In the genomic region with DNA sequence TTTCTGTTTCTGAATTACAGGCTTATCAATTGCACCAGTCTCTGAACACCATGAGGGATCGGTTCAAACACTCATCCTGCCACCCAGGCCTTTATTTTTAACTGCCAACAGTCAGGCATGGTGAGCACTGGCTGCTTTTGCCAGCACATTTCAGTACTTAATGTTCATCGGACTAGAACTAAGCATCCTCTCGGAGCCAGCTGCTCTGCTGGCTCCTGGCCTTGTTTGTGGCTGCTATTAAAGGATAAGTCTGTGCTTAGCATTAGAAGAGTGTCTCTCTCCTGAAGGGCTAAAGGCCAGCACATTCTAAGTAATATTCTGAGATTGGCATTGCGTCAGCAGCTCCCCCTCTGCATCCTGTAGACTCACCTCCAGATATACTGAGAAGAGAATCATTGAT, we compare ENCODE assay signal across 12 mouse cellular contexts. TPM values are rescaled to one million over a fixed set of nuclear protein-coding genes. Genes with fewer than 3 reads are reported as not detected.
DNase-seq lines count a peak whose midpoint lies in the region; ATAC-seq lines count a peak whose summit lies in the region.
"Had no signal": no experiment of that assay in that cellular context is flagged by ENCODE, and none has a peak within 500 bp of the region (broad histone marks: within the 10 kb centered on the region; RNA-seq: fewer than 3 reads in every experiment).

No protein-coding gene starts in this region.

- no peak overlapping the region for H3K4me2 ChIP-seq in hindbrain, embryonic 16.5 days (ENCODE audit: low read length)
- H3K4me2 ChIP-seq in hindbrain, embryonic 11.5 days (replicated peaks; ENCODE audit: low read depth, low read length) = no peak overlapping the region
- H3K4me2 ChIP-seq in forebrain, embryonic 14.5 days (ENCODE audit: low read length) = no peak overlapping the region
- H3K4me2 ChIP-seq: liver, embryonic 12.5 days had no signal

- 49% methylated on average over 4 of the region's 4 CpGs for whole genome bisulfite sequencing in hindbrain, embryonic 16.5 days
- 90% methylated on average over 4 of the region's 4 CpGs for WGBS in hindbrain, embryonic 11.5 days
- WGBS in forebrain, embryonic 14.5 days = 43% methylated on average over 4 of the region's 4 CpGs
- WGBS in heart, embryonic 10.5 days = 78% methylated on average over 4 of the region's 4 CpGs

- no peak overlapping the region for H3K27ac ChIP-seq in hindbrain, embryonic 16.5 days (ENCODE audit: low read depth, low read length)
- no peak overlapping the region for H3K27ac ChIP-seq in hindbrain, embryonic 11.5 days (ENCODE audit: low read depth, low read length)
- peak overlapping the region; percentile 58 for H3K27ac ChIP-seq in forebrain, embryonic 14.5 days (ENCODE audit: low read depth, low read length)
- no peak overlapping the region for H3K27ac ChIP-seq in heart, embryonic 10.5 days
- H3K27ac ChIP-seq: hindbrain, embryonic 10.5 days; liver, embryonic 12.5 days had no signal

- H3K27me3 ChIP-seq in hindbrain, embryonic 16.5 days (replicated peaks; ENCODE audit: control insufficient read depth, insufficient read depth, low read length) = no peaks in the 10 kb centered on the region
- H3K27me3 ChIP-seq in hindbrain, embryonic 11.5 days (ENCODE audit: control insufficient read depth, insufficient read depth, low read length) = no peaks in the 10 kb centered on the region
- H3K27me3 ChIP-seq in forebrain, embryonic 14.5 days (replicated peaks; ENCODE audit: control insufficient read depth, insufficient read depth, low read length) = no peaks in the 10 kb centered on the region
- H3K27me3 ChIP-seq in heart, embryonic 10.5 days (ENCODE audit: insufficient read depth, poor library complexity, severe bottlenecking) = no peaks in the 10 kb centered on the region
- H3K27me3 ChIP-seq: liver, embryonic 12.5 days had no signal

- H3K9ac ChIP-seq in hindbrain, embryonic 16.5 days (ENCODE audit: low read depth, low read length) = no peak overlapping the region
- H3K9ac ChIP-seq in hindbrain, embryonic 11.5 days (ENCODE audit: low read depth, low read length) = no peak overlapping the region
- no peak overlapping the region for H3K9ac ChIP-seq in forebrain, embryonic 14.5 days (ENCODE audit: low read length)
- H3K9ac ChIP-seq: liver, embryonic 12.5 days had no signal

- no peaks in the 10 kb centered on the region for H3K9me3 ChIP-seq in hindbrain, embryonic 16.5 days (ENCODE audit: control insufficient read depth, low read length)
- no peaks in the 10 kb centered on the region for H3K9me3 ChIP-seq in hindbrain, embryonic 11.5 days (ENCODE audit: control insufficient read depth, low read length)
- no peaks in the 10 kb centered on the region; the same call in 1 of the 2 replicates for H3K9me3 ChIP-seq in forebrain, embryonic 14.5 days (replicated peaks; ENCODE audit: control insufficient read depth, low read length)
- no peaks in the 10 kb centered on the region for H3K9me3 ChIP-seq in heart, embryonic 10.5 days
- H3K9me3 ChIP-seq: liver, embryonic 12.5 days had no signal

- ATAC-seq in hindbrain, embryonic 16.5 days = peak; percentile 73
- ATAC-seq in hindbrain, embryonic 11.5 days (ENCODE audit: low FRiP score) = no peak
- peak; percentile 90 for ATAC-seq in cerebellum, adult (ENCODE audit: insufficient number of reproducible peaks, low FRiP score, low TSS enrichment)
- ATAC-seq in forebrain, embryonic 14.5 days = peak; percentile 89
- ATAC-seq: liver, embryonic 12.5 days had no signal

- H3K36me3 ChIP-seq in hindbrain, embryonic 16.5 days (ENCODE audit: control insufficient read depth, insufficient read depth, low read length) = no peaks in the 10 kb centered on the region
- no peaks in the 10 kb centered on the region for H3K36me3 ChIP-seq in hindbrain, embryonic 11.5 days (ENCODE audit: control insufficient read depth, insufficient read depth, low read length)
- H3K36me3 ChIP-seq in forebrain, embryonic 14.5 days (ENCODE audit: control insufficient read depth, insufficient read depth, low read length) = no peaks in the 10 kb centered on the region
- H3K36me3 ChIP-seq in heart, embryonic 10.5 days = no peaks in the 10 kb centered on the region
- H3K36me3 ChIP-seq: hindbrain, embryonic 10.5 days; liver, embryonic 12.5 days had no signal

- DNase-seq in hindbrain, embryonic 11.5 days (ENCODE audit: low spot score) = no peak
- peak; percentile 86 for DNase-seq in forebrain, embryonic 14.5 days (ENCODE audit: low spot score)
- DNase-seq in left cerebral cortex, postnatal 4 days = peak; percentile 80
- no peak for DNase-seq in spleen, postnatal 10 days (ENCODE audit: low spot score in 2 of 2)
- DNase-seq in adipocyte (ENCODE audit: low spot score) = no peak
- no peak for DNase-seq in heart, embryonic 10.5 days (ENCODE audit: low spot score)
- DNase-seq: kidney, postnatal 36 days had no signal

- H3K4me3 ChIP-seq in hindbrain, embryonic 16.5 days (ENCODE audit: low read length) = no peak overlapping the region
- no peak overlapping the region for H3K4me3 ChIP-seq in hindbrain, embryonic 11.5 days (ENCODE audit: low read depth, low read length)
- no peak overlapping the region for H3K4me3 ChIP-seq in forebrain, embryonic 14.5 days (ENCODE audit: low read depth, low read length)
- H3K4me3 ChIP-seq in heart, embryonic 10.5 days = no peak overlapping the region
- H3K4me3 ChIP-seq: hindbrain, embryonic 10.5 days; liver, embryonic 12.5 days had no signal

- intact Hi-C loops in left cerebral cortex, postnatal 4 days (cut with DNase I) = no loop called here

- H3K4me1 ChIP-seq in hindbrain, embryonic 16.5 days (ENCODE audit: control insufficient read depth, insufficient read depth, low read depth, low read length) = peaks cover 6% of the 10 kb centered on the region; the same call in 1 of the 2 replicates
- no peaks in the 10 kb centered on the region for H3K4me1 ChIP-seq in hindbrain, embryonic 11.5 days (replicated peaks; ENCODE audit: control insufficient read depth, insufficient read depth, low read length)
- peaks cover 3% of the 10 kb centered on the region; the same call in 1 of the 2 replicates for H3K4me1 ChIP-seq in forebrain, embryonic 14.5 days (ENCODE audit: control insufficient read depth, insufficient read depth, low read length)
- H3K4me1 ChIP-seq in heart, embryonic 10.5 days = no peaks in the 10 kb centered on the region
- H3K4me1 ChIP-seq: hindbrain, embryonic 10.5 days; liver, embryonic 12.5 days had no signal

RNA-seq across cellular contexts. Expression of a gene that starts 7.9 kb away (rescaled TPM):
- polyA plus RNA-seq in hindbrain, embryonic 16.5 days (2015; fragmentation: Nextera tagmentation; extraction: Ambion mirVana) = 178 and 181 TPM in 2 replicates
- polyA plus RNA-seq in hindbrain, embryonic 11.5 days (2014; fragmentation: Nextera tagmentation; extraction: Ambion mirVana) = 95.4 and 102 TPM in 2 replicates
- 153 and 183 TPM in 2 replicates for polyA plus RNA-seq in forebrain, embryonic 14.5 days (2014; fragmentation: Nextera tagmentation; extraction: Ambion mirVana)
- 100 to 1,000 TPM; 415 to 438 TPM for total RNA-seq in left cerebral cortex, postnatal 4 days (2021)
- polyA plus RNA-seq in heart, embryonic 10.5 days (2016; fragmentation: Nextera tagmentation; extraction: Ambion mirVana) = 0.63 and 1.8 TPM in 2 replicates
- total RNA-seq: granulocyte monocyte progenitor cell, adult 5-6 weeks had no signal

Comparison
In these comparisons a context has a peak if more than half of its experiments do, and no peak if none do; other contexts are left out.
1. DNase-seq: peak in forebrain, embryonic 14.5 days (single experiment) and left cerebral cortex, postnatal 4 days (single experiment); none in hindbrain, embryonic 11.5 days (single experiment), spleen, postnatal 10 days (0 of 2), adipocyte (single experiment) and heart, embryonic 10.5 days (single experiment).
2. RNA of a gene that starts 7.9 kb away (polyA plus RNA-seq): 178 to 181 TPM in hindbrain, embryonic 16.5 days, 153 to 183 TPM in forebrain, embryonic 14.5 days and 95.4 to 102 TPM in hindbrain, embryonic 11.5 days; 0.63 to 1.8 TPM in heart, embryonic 10.5 days; every median in the first group is over 10 times any median in the second.